Mouse (Mus musculus) liver, embryonic 11.5 days (tissue): ENCODE data around the gene Zbtb22. TPM values are rescaled to one million over a fixed set of nuclear protein-coding genes. Genes with fewer than 3 reads are reported as not detected.
A peak's percentile ranks its signal among the peaks of the same experiment; 100 is the strongest.

Experiments
- ATAC-seq: fragments of 200-750 bp; cut with Nextera tagmentation; replicated peaks from 2 replicates; pipeline ENCODE4 v1.8.0; 2017; ENCODE audit warnings: moderate number of reproducible peaks, mild to moderate bottlenecking, moderate TSS enrichment, moderate library complexity; ENCODE audit not compliant: low FRiP score
- DNase-seq: peaks from one replicate; pipeline ENCODE4 v3.0.0-alpha.2; 2017; ENCODE audit warnings: low spot score
- H3K27ac ChIP-seq: fragments of 300-500 bp; sonication (generic); 2 replicates; pipeline ENCODE4 v1.5.1; 2014; ENCODE audit warnings: mild to moderate bottlenecking, low read depth, low read length, control low read depth
- H3K27me3 ChIP-seq: fragments of 300-500 bp; sonication (generic); replicated peaks from 2 replicates; pipeline ENCODE4 v1.6.1; 2014; ENCODE audit warnings: low read length, mixed read lengths; ENCODE audit not compliant: control insufficient read depth, insufficient read depth
- H3K36me3 ChIP-seq: fragments of 300-500 bp; sonication (generic); 2 replicates; pipeline ENCODE4 v1.6.1; 2014; ENCODE audit warnings: mild to moderate bottlenecking, low read length, moderate library complexity, mixed read lengths; ENCODE audit not compliant: control insufficient read depth, insufficient read depth
- H3K4me1 ChIP-seq: fragments of 300-500 bp; sonication (generic); replicated peaks from 2 replicates; pipeline ENCODE4 v1.6.1; 2014; ENCODE audit warnings: low read length, mixed read lengths; ENCODE audit not compliant: control insufficient read depth, insufficient read depth
- H3K4me2 ChIP-seq: fragments of 300-500 bp; sonication (generic); 2 replicates; pipeline ENCODE4 v1.6.1; 2014; ENCODE audit warnings: mild to moderate bottlenecking, control low read depth, moderate library complexity
- H3K4me3 ChIP-seq: fragments of 300-500 bp; sonication (generic); 2 replicates; pipeline ENCODE4 v1.5.1; 2014; ENCODE audit warnings: low read depth, low read length, control low read depth
- H3K9ac ChIP-seq: fragments of 300-500 bp; sonication (generic); 2 replicates; pipeline ENCODE4 v1.6.1; 2014; ENCODE audit warnings: low read depth, low read length, control low read depth
- H3K9me3 ChIP-seq: fragments of 300-500 bp; sonication (generic); 2 replicates; pipeline ENCODE4 v1.6.1; 2016; ENCODE audit warnings: low read length, inconsistent platforms, mixed read lengths; ENCODE audit not compliant: control insufficient read depth
- WGBS: fragments of 180-500 bp; shearing (Covaris S2); extraction: QIAGEN DNeasy Blood & Tissue Kit; methylation state at CpG from one replicate; pipeline ENCODE4 v1.1.7; 2014; 5-methylcytosine and 5-hydroxymethylcytosine counted together
- polyA plus RNA-seq: library from polyadenylated mRNA; unstranded; fragments of >200 nt; fragmentation: Nextera tagmentation; extraction: Ambion mirVana; gene quantifications from 2 replicates; pipeline ENCODE4 v1.2.1, GENCODE M21; 2014

The Zbtb22 gene
- polyA plus RNA-seq, 1 experiment from 2014 or later: 13.0 TPM

- no peak for DNase-seq
- H3K36me3 ChIP-seq: peaks cover 9% of the 10 kb centered on the region; the same call in 1 of the 2 replicates
- no peak overlapping the region for H3K9ac ChIP-seq
- H3K4me3 ChIP-seq: peak overlapping the region; percentile 7; the same call in 1 of the 2 replicates
- H3K4me1 ChIP-seq: peaks cover 23% of the 10 kb centered on the region
- H3K9me3 ChIP-seq: no peaks in the 10 kb centered on the region
- WGBS: 75% methylated on average over 10 of the region's 10 CpGs
- peak overlapping the region; percentile 59 for H3K27ac ChIP-seq
- peak; percentile 46 for ATAC-seq
- H3K27me3 ChIP-seq: no peaks in the 10 kb centered on the region
- H3K4me2 ChIP-seq: peak overlapping the region; percentile 29
Measured at GRCm38 (mm10) chr17:33924577-33925283, 9.0 kb downstream of the Zbtb22 start.

GRCm38 (mm10) chr17:33925406-33926116 is 9.9 kb downstream of the Zbtb22 start:
- Histone ChIP-seq H3K9me3 (no peaks in the 10 kb centered on the region), H3K36me3 (peaks cover 9% of the 10 kb centered on the region; the same call in 1 of the 2 replicates), H3K4me3 (0 out of 2 replicates have a peak overlapping the region, but pooled peaks have one; percentile 14), H3K9ac (no peak overlapping the region), H3K27ac (peak overlapping the region; percentile 4; the same call in 1 of the 2 replicates), H3K4me1 (peaks cover 25% of the 10 kb centered on the region), H3K27me3 (no peaks in the 10 kb centered on the region), H3K4me2 (no peak overlapping the region)
- DNase-seq (no peak), ATAC-seq (no peak)
- 84% methylated on average over 21 of the region's 21 CpGs for WGBS

GRCm38 (mm10) chr17:33926207-33926932 is 10.7 kb downstream of the Zbtb22 start:
- no peak overlapping the region for H3K27ac ChIP-seq
- H3K4me1 ChIP-seq: peaks cover 29% of the 10 kb centered on the region
- H3K4me3 ChIP-seq: 0 out of 2 replicates have a peak overlapping the region, but pooled peaks have one; percentile 14
- no peak overlapping the region for H3K9ac ChIP-seq
- no peaks in the 10 kb centered on the region for H3K9me3 ChIP-seq
- DNase-seq (no peak), ATAC-seq (no peak)
- H3K27me3 ChIP-seq: no peaks in the 10 kb centered on the region
- H3K36me3 ChIP-seq: peaks cover 9% of the 10 kb centered on the region; the same call in 1 of the 2 replicates
- WGBS: 81% methylated on average over 17 of the region's 17 CpGs
- H3K4me2 ChIP-seq: no peak overlapping the region; the same call in 1 of the 2 replicates

GRCm38 (mm10) chr17:33928251-33928947 is 12.7 kb downstream of the Zbtb22 start:
- 57% methylated on average over 21 of the region's 21 CpGs for WGBS
- H3K4me2 ChIP-seq: peak overlapping the region; percentile 99
- no peaks in the 10 kb centered on the region for H3K27me3 ChIP-seq
- H3K27ac ChIP-seq: no peak overlapping the region
- peaks cover 30% of the 10 kb centered on the region for H3K4me1 ChIP-seq
- H3K9ac ChIP-seq: peak overlapping the region; percentile 92
- peak overlapping the region; percentile 91 for H3K4me3 ChIP-seq
- no peak for DNase-seq
- H3K9me3 ChIP-seq: no peaks in the 10 kb centered on the region
- peaks cover 9% of the 10 kb centered on the region; the same call in 1 of the 2 replicates for H3K36me3 ChIP-seq
- ATAC-seq: no peak

GRCm38 (mm10) chr17:33929371-33930279 is 13.9 kb downstream of the Zbtb22 start, which contains the start of gene Rgl2:
Rgl2 (plus strand) TSS chr17:33929543.
- peaks cover 19% of the 10 kb centered on the region for H3K4me1 ChIP-seq
- H3K4me2 ChIP-seq: peak within 1 kb of the TSS; percentile 99
- peak within 1 kb of the TSS; percentile 92 for H3K9ac ChIP-seq
- H3K27me3 ChIP-seq: no peaks in the 10 kb centered on the region
- peak within 1 kb of the TSS; percentile 98 for H3K27ac ChIP-seq
- DNase-seq: peak; percentile 94
- H3K4me3 ChIP-seq: peak within 1 kb of the TSS; percentile 91
- under 1% methylated on average over 75 of the region's 80 CpGs for WGBS
- peak; percentile 77 for ATAC-seq
- H3K36me3 ChIP-seq: peaks cover 11% of the 10 kb centered on the region; the same call in 1 of the 2 replicates
- no peaks in the 10 kb centered on the region for H3K9me3 ChIP-seq

- peak overlapping the region; percentile 91 for H3K4me3 ChIP-seq
- peaks cover 11% of the 10 kb centered on the region; the same call in 1 of the 2 replicates for H3K36me3 ChIP-seq
- H3K4me2 ChIP-seq: peak overlapping the region; percentile 99
- peaks cover 19% of the 10 kb centered on the region for H3K4me1 ChIP-seq
- under 1% methylated on average over 45 of the region's 45 CpGs for WGBS
- no peaks in the 10 kb centered on the region for H3K9me3 ChIP-seq
- H3K27ac ChIP-seq: peak overlapping the region; percentile 98
- H3K27me3 ChIP-seq: no peaks in the 10 kb centered on the region
- ATAC-seq: peak; percentile 33; the same call in 1 of the 2 replicates
- peak; percentile 67 for DNase-seq
- H3K9ac ChIP-seq: peak overlapping the region; percentile 92
Measured at GRCm38 (mm10) chr17:33930280-33931158, 14.8 kb downstream of the Zbtb22 start.
